Mouse (Mus musculus): ENCODE data around the gene Smtnl1. TPM values are rescaled to one million over a fixed set of nuclear protein-coding genes. Genes with fewer than 3 reads are reported as not detected.

Gene Smtnl1
- polyA plus RNA-seq, 1 experiment from 2014 or later = 0.49 TPM

- peak within 1 kb of the TSS; percentile 42 for H3K27ac ChIP-seq (ENCODE audit: low read depth, low read length)
- peak within 1 kb of the TSS; percentile 69 for H3K4me2 ChIP-seq
- no peaks in the 10 kb centered on the region for H3K9me3 ChIP-seq (replicated peaks; ENCODE audit: control insufficient read depth, low read length)
- peak; percentile 84 for ATAC-seq (replicated peaks; ENCODE audit: insufficient number of reproducible peaks, low FRiP score, low TSS enrichment)
- peaks cover 8% of the 10 kb centered on the region; the same call in 1 of the 2 replicates for H3K4me1 ChIP-seq (ENCODE audit: control insufficient read depth, insufficient read depth, low read length)
- H3K9ac ChIP-seq (ENCODE audit: low read depth, low read length) = peak within 1 kb of the TSS; percentile 73
- H3K36me3 ChIP-seq (ENCODE audit: control insufficient read depth, insufficient read depth, low read length) = peaks cover 6% of the 10 kb centered on the region
- under 1% methylated on average over 34 of the region's 34 CpGs for WGBS (ENCODE audit: insufficient replicate concordance)
- peak within 1 kb of the TSS; percentile 72 for H3K4me3 ChIP-seq (ENCODE audit: low read depth, low read length)
- no peaks in the 10 kb centered on the region for H3K27me3 ChIP-seq (ENCODE audit: control insufficient read depth, insufficient read depth, low read length)
These were observed 4.2 kb upstream of the Smtnl1 start, which contains the start of gene Timm10 for GRCm38 (mm10) chr2:84826488-84827282. Gene Timm10 (plus strand): TSS chr2:84826997.

- ATAC-seq (replicated peaks; ENCODE audit: insufficient number of reproducible peaks, low FRiP score, low TSS enrichment) = no peak
- Histone ChIP-seq H3K27me3 (ENCODE audit: control insufficient read depth, insufficient read depth, low read length) (no peaks in the 10 kb centered on the region), H3K4me1 (ENCODE audit: control insufficient read depth, insufficient read depth, low read length) (peaks cover 13% of the 10 kb centered on the region), H3K36me3 (ENCODE audit: control insufficient read depth, insufficient read depth, low read length) (no peaks in the 10 kb centered on the region), H3K27ac (ENCODE audit: low read depth, low read length) (peak overlapping the region; percentile 57), H3K9ac (ENCODE audit: low read depth, low read length) (no peak overlapping the region), H3K4me2 (no peak overlapping the region), H3K4me3 (ENCODE audit: low read depth, low read length) (no peak overlapping the region), H3K9me3 (replicated peaks; ENCODE audit: control insufficient read depth, low read length) (no peaks in the 10 kb centered on the region)
- WGBS (ENCODE audit: insufficient replicate concordance) = 19% methylated on average over 2 of the region's 2 CpGs
These were observed 785 bp upstream of the Smtnl1 start for GRCm38 (mm10) chr2:84823237-84823636.

GRCm38 (mm10) chr2:84819861-84820260 is 2.6 kb downstream of the Smtnl1 start:
- no peaks in the 10 kb centered on the region for H3K27me3 ChIP-seq (ENCODE audit: control insufficient read depth, insufficient read depth, low read length)
- H3K9me3 ChIP-seq (replicated peaks; ENCODE audit: control insufficient read depth, low read length) = no peaks in the 10 kb centered on the region
- H3K36me3 ChIP-seq (ENCODE audit: control insufficient read depth, insufficient read depth, low read length) = no peaks in the 10 kb centered on the region
- H3K4me1 ChIP-seq (ENCODE audit: control insufficient read depth, insufficient read depth, low read length) = peaks cover 9% of the 10 kb centered on the region
- no peak overlapping the region for H3K9ac ChIP-seq (ENCODE audit: low read depth, low read length)
- ATAC-seq (replicated peaks; ENCODE audit: insufficient number of reproducible peaks, low FRiP score, low TSS enrichment) = 0 out of 2 replicates have a peak, but pooled peaks have one; percentile 55
- 35% methylated on average over 3 of the region's 3 CpGs for WGBS (ENCODE audit: insufficient replicate concordance)
- no peak overlapping the region for H3K4me2 ChIP-seq
- H3K27ac ChIP-seq (ENCODE audit: low read depth, low read length) = peak overlapping the region; percentile 47
- no peak overlapping the region for H3K4me3 ChIP-seq (ENCODE audit: low read depth, low read length)

GRCm38 (mm10) chr2:84812676-84813075 is 9.8 kb downstream of the Smtnl1 start:
- ATAC-seq (replicated peaks; ENCODE audit: insufficient number of reproducible peaks, low FRiP score, low TSS enrichment) = no peak
- H3K9me3 ChIP-seq (replicated peaks; ENCODE audit: control insufficient read depth, low read length) = no peaks in the 10 kb centered on the region
- no peaks in the 10 kb centered on the region for H3K36me3 ChIP-seq (ENCODE audit: control insufficient read depth, insufficient read depth, low read length)
- WGBS (ENCODE audit: insufficient replicate concordance) = 71% methylated on average over 6 of the region's 6 CpGs
- peak overlapping the region; percentile 88 for H3K27ac ChIP-seq (ENCODE audit: low read depth, low read length)
- peaks cover 18% of the 10 kb centered on the region for H3K4me1 ChIP-seq (ENCODE audit: control insufficient read depth, insufficient read depth, low read length)
- H3K4me3 ChIP-seq (ENCODE audit: low read depth, low read length) = no peak overlapping the region
- H3K4me2 ChIP-seq = peak overlapping the region; percentile 60
- no peak overlapping the region for H3K9ac ChIP-seq (ENCODE audit: low read depth, low read length)
- H3K27me3 ChIP-seq (ENCODE audit: control insufficient read depth, insufficient read depth, low read length) = no peaks in the 10 kb centered on the region

GRCm38 (mm10) chr2:84811880-84812279 is 10.6 kb downstream of the Smtnl1 start:
- 14% methylated on average over 7 of the region's 7 CpGs for WGBS (ENCODE audit: insufficient replicate concordance)
- H3K27me3 ChIP-seq (ENCODE audit: control insufficient read depth, insufficient read depth, low read length) = no peaks in the 10 kb centered on the region
- peak; percentile 89 for ATAC-seq (replicated peaks; ENCODE audit: insufficient number of reproducible peaks, low FRiP score, low TSS enrichment)
- peak overlapping the region; percentile 60 for H3K4me2 ChIP-seq
- H3K9me3 ChIP-seq (replicated peaks; ENCODE audit: control insufficient read depth, low read length) = no peaks in the 10 kb centered on the region
- no peaks in the 10 kb centered on the region for H3K36me3 ChIP-seq (ENCODE audit: control insufficient read depth, insufficient read depth, low read length)
- H3K4me1 ChIP-seq (ENCODE audit: control insufficient read depth, insufficient read depth, low read length) = peaks cover 18% of the 10 kb centered on the region
- no peak overlapping the region for H3K4me3 ChIP-seq (ENCODE audit: low read depth, low read length)
- peak overlapping the region; percentile 88 for H3K27ac ChIP-seq (ENCODE audit: low read depth, low read length)
- H3K9ac ChIP-seq (ENCODE audit: low read depth, low read length) = no peak overlapping the region; the same call in 1 of the 2 replicates

GRCm38 (mm10) chr2:84810886-84811577 is 11.4 kb downstream of the Smtnl1 start:
- ATAC-seq (replicated peaks; ENCODE audit: insufficient number of reproducible peaks, low FRiP score, low TSS enrichment) = peak; percentile 36
- no peaks in the 10 kb centered on the region for H3K27me3 ChIP-seq (ENCODE audit: control insufficient read depth, insufficient read depth, low read length)
- H3K36me3 ChIP-seq (ENCODE audit: control insufficient read depth, insufficient read depth, low read length) = no peaks in the 10 kb centered on the region
- peaks cover 18% of the 10 kb centered on the region for H3K4me1 ChIP-seq (ENCODE audit: control insufficient read depth, insufficient read depth, low read length)
- peak overlapping the region; percentile 60 for H3K4me2 ChIP-seq
- peak overlapping the region; percentile 20 for H3K4me3 ChIP-seq (ENCODE audit: low read depth, low read length)
- no peaks in the 10 kb centered on the region for H3K9me3 ChIP-seq (replicated peaks; ENCODE audit: control insufficient read depth, low read length)
- H3K27ac ChIP-seq (ENCODE audit: low read depth, low read length) = peak overlapping the region; percentile 88
- peak overlapping the region; percentile 58 for H3K9ac ChIP-seq (ENCODE audit: low read depth, low read length)
- 24% methylated on average over 26 of the region's 26 CpGs for whole genome bisulfite sequencing (ENCODE audit: insufficient replicate concordance)

GRCm38 (mm10) chr2:84810526-84810885 is 11.9 kb downstream of the Smtnl1 start:
- peak overlapping the region; percentile 60 for H3K4me2 ChIP-seq
- no peaks in the 10 kb centered on the region for H3K9me3 ChIP-seq (replicated peaks; ENCODE audit: control insufficient read depth, low read length)
- 72% methylated on average over 6 of the region's 6 CpGs for WGBS (ENCODE audit: insufficient replicate concordance)
- H3K36me3 ChIP-seq (ENCODE audit: control insufficient read depth, insufficient read depth, low read length) = no peaks in the 10 kb centered on the region
- peaks cover 18% of the 10 kb centered on the region for H3K4me1 ChIP-seq (ENCODE audit: control insufficient read depth, insufficient read depth, low read length)
- no peak overlapping the region for H3K4me3 ChIP-seq (ENCODE audit: low read depth, low read length)
- ATAC-seq (replicated peaks; ENCODE audit: insufficient number of reproducible peaks, low FRiP score, low TSS enrichment) = no peak
- peak overlapping the region; percentile 68 for H3K27ac ChIP-seq (ENCODE audit: low read depth, low read length)
- H3K27me3 ChIP-seq (ENCODE audit: control insufficient read depth, insufficient read depth, low read length) = no peaks in the 10 kb centered on the region
- H3K9ac ChIP-seq (ENCODE audit: low read depth, low read length) = no peak overlapping the region

- Histone ChIP-seq H3K27ac (ENCODE audit: low read depth, low read length) (no peak overlapping the region), H3K36me3 (ENCODE audit: control insufficient read depth, insufficient read depth, low read length) (no peaks in the 10 kb centered on the region), H3K4me2 (no peak overlapping the region), H3K4me3 (ENCODE audit: low read depth, low read length) (no peak overlapping the region), H3K4me1 (ENCODE audit: control insufficient read depth, insufficient read depth, low read length) (peaks cover 18% of the 10 kb centered on the region), H3K9me3 (replicated peaks; ENCODE audit: control insufficient read depth, low read length) (no peaks in the 10 kb centered on the region), H3K9ac (ENCODE audit: low read depth, low read length) (no peak overlapping the region), H3K27me3 (ENCODE audit: control insufficient read depth, insufficient read depth, low read length) (no peaks in the 10 kb centered on the region)
- no peak for ATAC-seq (replicated peaks; ENCODE audit: insufficient number of reproducible peaks, low FRiP score, low TSS enrichment)
These were observed 13.1 kb downstream of the Smtnl1 start for GRCm38 (mm10) chr2:84809330-84809729.

Data from heart, embryonic 11.5 days (tissue).